Mouse (Mus musculus) kidney, adult 18-20 months (tissue): ENCODE results near the gene Gm49486.
"Not testable (repeated sequence)": the region's sequence is repeated elsewhere in the genome, so short reads cannot be mapped to it uniquely, and the experiment has no call there.

Experiments used
- DNase-seq: peaks from one replicate; pipeline ENCODE4 v3.0.0; 2021

Gene Gm49486

GRCm38 (mm10) chr15:79229058-79229821 is at the start of gene Gm49486, which contains the start of gene Pick1:
TSS of gene Gm49486 (plus strand) at chr15:79229391.
TSS of gene Pick1 (plus strand) at chr15:79229173.
- DNase-seq: peak; percentile 94

DNA sequence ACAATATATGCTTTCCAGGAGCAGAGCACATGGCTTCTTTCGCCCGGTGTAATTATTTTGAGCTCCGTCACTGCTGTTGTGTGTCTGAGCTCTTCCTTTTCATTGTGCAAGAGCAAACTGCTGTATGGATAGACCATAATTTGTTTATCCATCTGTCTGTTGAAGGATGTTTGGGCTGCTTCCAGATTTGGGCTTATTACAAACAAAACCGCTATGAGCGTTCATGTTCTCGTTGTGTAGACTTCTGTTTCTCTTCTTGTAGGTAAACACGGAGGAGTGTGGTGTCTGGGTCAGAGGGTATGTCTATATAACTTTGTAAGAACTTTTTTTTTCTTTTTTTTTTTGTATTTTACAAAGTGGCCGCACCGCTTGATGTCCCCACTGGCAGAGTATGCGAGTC is 44.0 kb upstream of the Gm49486 start:
- no peak for DNase-seq

DNA sequence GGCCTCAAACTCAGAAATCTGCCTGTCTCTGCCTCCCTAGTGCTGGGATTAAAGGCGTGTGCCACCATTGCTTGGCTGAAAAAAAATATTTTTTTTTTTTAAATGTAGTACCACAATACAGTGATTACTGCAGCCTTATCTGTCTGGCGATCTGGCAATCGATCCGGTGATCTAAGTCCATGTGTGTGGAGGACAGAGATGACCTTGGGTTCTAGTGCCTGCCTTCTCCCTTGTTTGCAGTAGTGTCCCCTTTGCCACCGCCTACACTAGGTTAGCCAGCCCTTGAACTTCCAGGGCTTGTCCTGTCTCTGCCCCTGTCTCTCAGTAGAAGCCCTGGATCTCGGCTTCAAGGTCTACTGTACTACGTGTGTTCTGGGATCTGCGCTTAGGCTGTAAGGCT is 41.4 kb upstream of the Gm49486 start:
- no peak for DNase-seq

DNA sequence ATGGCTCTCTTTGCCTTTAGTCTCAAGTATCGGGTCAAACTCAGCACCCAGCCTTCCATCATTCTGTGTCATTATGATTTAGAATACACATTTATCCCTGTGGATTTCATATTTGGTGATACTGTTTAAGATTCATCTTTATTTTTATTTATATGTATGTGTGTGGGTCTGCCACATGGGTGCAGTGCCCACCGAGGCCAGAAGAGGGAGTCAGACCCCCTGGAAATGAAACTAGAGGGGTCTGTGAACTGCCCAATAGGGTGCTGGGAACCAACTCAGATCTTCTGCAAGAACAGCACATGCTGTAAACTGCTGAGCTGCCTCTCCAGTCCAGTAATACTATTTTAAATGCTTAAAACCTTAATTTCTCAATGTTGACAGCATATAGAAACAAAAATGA is 37.8 kb upstream of the Gm49486 start:
- no peak for DNase-seq

- DNase-seq: no peak
Measured at GRCm38 (mm10) chr15:79192450-79192849, 36.7 kb upstream of the Gm49486 start.

DNA sequence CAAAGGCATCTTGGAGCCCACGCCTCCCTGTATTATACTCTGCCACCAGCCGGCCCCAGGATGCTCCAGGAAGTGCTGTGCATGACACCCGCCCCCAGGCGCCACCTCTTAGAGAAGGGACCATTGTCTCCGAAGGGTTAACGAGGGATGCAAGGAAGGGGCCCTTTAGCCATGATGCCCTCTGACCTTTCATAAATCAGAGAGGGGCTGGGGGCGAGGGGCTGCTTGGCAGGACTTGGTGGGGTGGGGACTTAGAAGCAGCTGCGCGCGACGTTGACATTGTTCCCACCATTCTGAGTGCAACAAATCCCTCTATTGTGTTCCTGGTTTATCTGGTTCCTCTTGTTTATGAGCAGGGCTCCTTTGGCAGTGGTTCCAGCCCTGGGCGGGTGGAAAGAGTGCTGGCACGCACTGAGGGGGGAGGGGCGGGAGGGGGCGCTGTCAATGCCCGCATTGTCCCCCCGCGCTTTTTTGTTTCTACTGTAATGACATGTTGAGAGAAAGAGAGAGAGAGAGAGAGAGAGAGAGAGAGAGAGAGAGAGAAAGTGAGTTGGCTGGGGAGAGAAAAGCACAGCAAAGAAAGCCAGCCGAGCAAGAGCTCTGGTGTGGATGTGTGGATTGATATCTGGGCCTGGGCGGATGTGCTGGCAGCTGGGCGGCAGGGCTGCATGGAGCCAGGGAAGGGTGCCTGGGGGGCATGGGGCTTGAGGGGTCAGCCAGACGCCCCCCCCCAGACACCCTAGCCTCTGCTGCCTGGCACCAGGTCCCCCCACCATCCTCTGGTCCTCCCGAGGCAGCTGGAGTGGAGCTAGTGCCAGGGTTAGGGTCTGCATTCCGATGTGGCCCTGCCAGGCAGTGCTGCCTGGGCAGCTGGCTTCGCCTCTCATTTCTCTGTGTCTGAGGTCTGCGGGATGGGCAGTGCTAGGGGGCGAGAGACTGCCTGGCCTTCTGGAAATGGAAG is 36.0 kb upstream of the Gm49486 start:
- DNase-seq: no peak

- DNase-seq: no peak
Measured at GRCm38 (mm10) chr15:79194048-79194447, 35.1 kb upstream of the Gm49486 start.

GRCm38 (mm10) chr15:79194946-79195345 is 34.2 kb upstream of the Gm49486 start:
- no peak for DNase-seq

GRCm38 (mm10) chr15:79195492-79195891 is 33.7 kb upstream of the Gm49486 start:
- DNase-seq: peak; percentile 16

- no peak for DNase-seq
Measured at GRCm38 (mm10) chr15:79199390-79199976, 29.7 kb upstream of the Gm49486 start.

GRCm38 (mm10) chr15:79201491-79202150 is 27.6 kb upstream of the Gm49486 start:
- no peak for DNase-seq

DNA sequence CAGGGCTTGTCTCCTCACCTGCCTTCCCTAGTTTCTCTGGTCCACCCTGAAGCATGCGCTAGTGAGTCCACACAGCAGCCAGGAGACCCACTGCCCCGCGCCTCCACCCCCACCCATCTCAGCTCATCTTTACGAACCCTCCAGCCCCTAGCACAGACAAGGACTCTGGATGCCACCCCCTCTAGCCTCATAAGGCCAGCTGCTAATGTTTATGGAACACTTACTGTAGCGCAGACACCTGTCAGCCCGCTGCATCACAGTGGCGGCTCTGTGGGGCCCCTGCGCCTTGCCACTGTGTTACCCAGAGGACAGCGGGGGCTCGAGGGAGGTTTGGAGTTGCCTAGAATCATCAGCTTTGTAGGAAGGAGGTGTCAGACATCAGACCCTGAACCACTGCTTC is 26.6 kb upstream of the Gm49486 start:
- no peak for DNase-seq

DNA sequence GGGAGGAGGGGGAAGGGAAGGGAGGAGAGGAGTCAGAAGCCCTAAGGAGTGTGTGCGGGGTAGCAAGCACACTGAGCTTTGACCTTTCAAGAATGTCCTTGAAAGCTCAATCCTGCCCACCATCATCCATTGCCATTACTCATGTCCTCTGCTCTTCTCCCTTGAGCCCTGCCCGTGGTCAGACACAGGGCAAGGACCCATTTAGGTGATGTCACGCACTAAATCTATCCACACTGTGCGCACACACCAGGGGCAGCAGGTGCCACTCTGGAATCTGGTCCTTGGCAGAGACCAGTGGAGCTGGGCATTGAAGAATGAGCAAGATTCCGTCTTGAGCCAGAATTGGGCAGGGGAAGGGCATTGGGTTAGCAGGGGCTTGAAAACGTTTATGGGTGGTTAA is 21.0 kb upstream of the Gm49486 start:
- DNase-seq: no peak

DNA sequence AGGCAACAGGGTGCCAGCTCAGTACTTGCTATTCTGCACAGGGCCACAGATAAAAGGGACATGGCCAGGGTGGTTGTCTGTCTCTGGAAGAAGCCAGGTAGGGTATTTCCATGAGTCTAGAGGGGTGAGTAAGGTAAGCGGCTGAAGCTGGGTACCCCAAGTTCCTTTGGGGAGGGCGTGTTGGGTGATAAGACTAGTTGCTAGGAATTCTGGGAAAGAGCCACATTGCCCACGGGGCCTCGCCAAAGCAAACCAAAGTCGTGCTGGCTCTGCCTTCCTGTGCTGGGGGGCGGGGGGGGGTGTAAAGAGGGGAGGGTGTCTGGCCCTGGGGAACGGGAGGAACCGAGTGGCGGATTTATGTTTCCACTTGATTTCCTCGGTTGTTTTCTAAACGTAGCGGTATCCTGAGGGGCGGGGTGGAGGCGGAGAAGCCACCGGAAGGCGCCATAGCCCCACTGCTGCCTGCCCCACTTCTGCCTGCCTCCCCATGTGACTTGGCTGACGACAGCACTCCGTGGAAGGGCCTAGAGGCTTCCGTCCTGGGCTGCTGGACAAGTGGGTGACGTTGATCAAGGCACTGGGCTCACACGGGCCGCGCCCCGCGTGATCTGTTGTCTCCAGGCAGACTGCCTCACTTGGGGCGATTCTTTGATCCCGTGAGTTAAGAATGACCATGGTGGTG is 20.3 kb upstream of the Gm49486 start:
- peak; percentile 56 for DNase-seq

- no peak for DNase-seq
Measured at GRCm38 (mm10) chr15:79210357-79210756, 18.8 kb upstream of the Gm49486 start.

GRCm38 (mm10) chr15:79212750-79213446 is 16.3 kb upstream of the Gm49486 start:
- DNase-seq: no peak

DNA sequence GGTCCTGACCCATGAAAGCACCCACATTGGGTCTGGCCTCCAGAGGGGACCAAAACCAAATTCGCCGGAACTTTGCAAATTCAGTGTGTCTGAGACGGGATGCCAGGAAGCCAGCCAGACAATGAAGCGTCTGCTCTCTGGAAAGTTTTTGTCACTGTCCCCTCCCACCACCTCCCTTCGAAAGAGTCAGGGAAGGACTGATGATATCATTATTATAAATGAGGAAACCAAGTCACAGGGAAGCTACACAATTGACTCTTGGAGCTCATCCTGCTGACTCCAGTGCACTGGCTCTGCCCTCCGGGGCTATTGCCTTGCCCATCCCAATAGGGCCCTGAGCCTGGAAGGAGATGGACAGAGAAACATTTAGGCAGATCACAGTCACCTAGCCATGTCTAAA is 15.6 kb upstream of the Gm49486 start:
- peak; percentile 8 for DNase-seq

- DNase-seq: no peak
Measured at GRCm38 (mm10) chr15:79216191-79216590, 13.0 kb upstream of the Gm49486 start.

DNA sequence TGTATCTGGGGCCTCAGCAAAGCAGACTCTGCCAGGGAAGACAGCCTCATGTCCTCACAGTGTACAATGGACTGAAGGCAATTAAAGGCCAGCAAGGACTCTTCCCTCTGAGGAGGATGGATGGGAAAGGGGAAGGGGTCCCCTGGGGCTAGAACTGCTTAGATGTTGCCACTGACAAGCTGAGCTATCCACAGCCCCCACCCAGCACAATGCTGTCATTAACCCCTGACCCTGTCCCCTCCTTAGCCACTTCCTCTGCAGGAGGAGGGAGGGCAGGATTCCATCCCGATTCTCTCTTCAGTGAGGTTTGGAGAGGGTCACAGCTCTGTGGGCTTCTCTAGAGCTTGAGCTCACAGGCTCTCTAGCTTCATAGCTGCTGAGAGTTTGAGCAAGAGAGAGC is 9.6 kb upstream of the Gm49486 start:
- no peak for DNase-seq

- DNase-seq: no peak
Measured at GRCm38 (mm10) chr15:79223641-79224040, 5.5 kb upstream of the Gm49486 start.

DNA sequence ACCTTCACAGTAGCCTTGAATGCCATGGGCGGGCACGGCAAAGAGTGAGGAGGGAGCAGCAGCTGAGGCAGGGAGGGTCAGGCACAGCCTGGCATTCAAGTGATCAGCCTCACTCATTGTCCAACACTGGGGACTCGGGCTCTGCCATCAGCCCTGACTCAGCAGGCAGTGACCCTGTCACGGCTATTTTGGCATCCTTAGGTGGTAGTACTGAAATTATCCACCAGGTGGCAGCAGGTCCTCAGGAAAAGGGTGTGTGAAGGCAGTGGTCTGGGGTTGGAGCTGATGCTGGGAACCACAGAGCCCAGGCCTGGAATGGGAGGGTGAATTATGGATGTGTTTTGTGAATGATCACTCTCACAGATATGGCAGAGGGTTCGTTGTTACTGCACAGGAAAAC is 4.5 kb upstream of the Gm49486 start:
- peak; percentile 89 for DNase-seq

- DNase-seq: not testable (repeated sequence)
Measured at GRCm38 (mm10) chr15:79225780-79226179, 3.4 kb upstream of the Gm49486 start.
